Mouse (Mus musculus): Measurements from ENCODE around the gene Stx8.

DNA sequence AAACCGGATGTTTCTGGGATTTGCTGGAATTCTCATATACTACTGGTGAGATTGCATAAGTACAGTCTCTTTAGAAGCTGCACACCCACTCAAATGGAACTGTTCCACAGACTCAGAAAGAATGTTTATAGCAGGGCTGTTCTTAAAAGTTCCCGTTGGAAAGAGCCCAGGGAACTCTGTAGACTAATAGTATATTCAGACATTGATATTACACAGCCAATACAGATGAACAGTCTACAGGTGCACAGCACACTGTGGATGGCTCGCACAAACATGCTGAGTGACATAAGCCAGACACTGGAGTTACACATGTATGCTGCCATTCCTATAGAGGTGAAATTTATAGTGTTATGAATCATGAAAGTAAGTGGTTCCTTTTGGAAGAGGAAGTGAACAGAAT is 32.9 kb downstream of the Stx8 start:
- TF ChIP-seq POLR2A (IDR thresholded peaks at IDR 0.05; ENCODE audit: borderline replicate concordance, control insufficient read depth, low read depth, low read length) (no peak), CTCF (IDR thresholded peaks at IDR 0.05; ENCODE audit: control insufficient read depth, insufficient read depth, low read length) (no peak)

Measured in bone marrow, adult 2 months (tissue).